Mouse (Mus musculus) ovary, adult 18-20 months (tissue): Measurements from ENCODE around the gene Galnt18.

Experiments used
- DNase-seq: peaks from one replicate; pipeline ENCODE4 v3.0.0; 2022; ENCODE audit warnings: low spot score, mixed read lengths

Galnt18 gene

GRCm38 (mm10) chr7:111483896-111484295 lies 295.9 kb downstream of the Galnt18 start:
- DNase-seq = no peak

- DNase-seq = no peak
These were observed 296.5 kb downstream of the Galnt18 start for GRCm38 (mm10) chr7:111483321-111483720.

- DNase-seq = no peak
These were observed 312.1 kb downstream of the Galnt18 start for GRCm38 (mm10) chr7:111467715-111468114.

GRCm38 (mm10) chr7:111466720-111467119 lies 313.1 kb downstream of the Galnt18 start:
- no peak for DNase-seq

DNA sequence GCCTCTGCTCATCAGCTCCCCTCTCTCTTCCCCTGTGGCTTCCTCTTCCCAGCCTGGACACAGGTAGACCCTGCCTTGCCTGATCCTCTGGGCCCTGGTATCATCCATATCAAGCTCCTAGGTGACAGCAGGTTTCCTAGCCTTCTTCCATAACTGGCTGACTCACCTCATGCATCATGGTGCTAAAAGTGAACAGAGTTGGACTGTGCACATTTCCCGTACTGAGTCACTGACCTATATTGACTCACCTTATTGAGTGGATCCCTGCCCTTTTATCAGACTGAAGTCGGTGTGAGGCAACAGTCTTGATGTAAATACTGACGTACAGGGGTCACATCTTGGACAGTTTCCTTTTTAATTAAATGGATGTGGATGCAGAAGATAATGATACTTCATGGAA lies 313.7 kb downstream of the Galnt18 start:
- DNase-seq = no peak

GRCm38 (mm10) chr7:111459716-111460115 lies 320.1 kb downstream of the Galnt18 start:
- DNase-seq = no peak

GRCm38 (mm10) chr7:111456007-111456406 lies 323.8 kb downstream of the Galnt18 start:
- no peak for DNase-seq

DNA sequence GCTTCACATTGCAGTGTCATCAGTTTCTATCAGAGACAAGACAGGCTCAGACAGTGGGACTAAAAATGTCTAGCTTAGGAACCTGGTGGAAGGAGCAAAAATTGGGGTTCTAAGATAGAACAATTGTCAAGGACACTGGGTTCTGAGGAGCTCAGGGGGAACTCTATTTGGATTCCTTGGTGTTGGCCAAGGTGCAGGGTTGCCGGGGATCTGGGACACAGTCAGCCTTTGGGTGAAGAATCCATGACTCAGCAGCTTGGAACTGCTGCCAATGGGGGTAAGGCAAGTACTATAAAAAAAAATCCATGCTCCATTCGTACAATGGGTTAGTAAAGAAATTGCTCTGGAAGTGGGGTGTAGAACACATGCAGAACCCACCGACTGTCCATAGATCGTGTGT lies 324.2 kb downstream of the Galnt18 start:
- no peak for DNase-seq

- DNase-seq = no peak
These were observed 327.8 kb downstream of the Galnt18 start for GRCm38 (mm10) chr7:111452000-111452399.

- no peak for DNase-seq
These were observed 329.3 kb downstream of the Galnt18 start for GRCm38 (mm10) chr7:111450286-111451095.

DNA sequence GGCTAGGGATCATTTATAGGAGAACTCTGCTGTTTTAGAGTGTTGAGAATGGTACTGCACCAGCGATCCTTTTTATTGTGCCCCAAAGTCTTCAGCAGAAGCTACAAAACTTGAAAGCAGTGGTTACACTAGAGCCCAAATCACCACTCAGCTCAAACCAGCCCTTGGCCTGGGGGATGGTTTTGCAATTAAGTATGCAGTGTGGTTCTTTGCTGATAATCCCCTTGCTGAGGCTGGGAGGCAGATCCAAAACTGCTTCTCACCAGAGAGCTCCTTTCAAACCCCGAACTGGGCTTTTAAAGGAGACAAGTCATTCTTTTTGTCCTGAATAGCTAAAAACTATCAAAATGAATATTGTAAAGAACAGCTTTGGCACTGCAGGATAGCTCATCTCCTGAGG lies 346.6 kb downstream of the Galnt18 start:
- no peak for DNase-seq

DNA sequence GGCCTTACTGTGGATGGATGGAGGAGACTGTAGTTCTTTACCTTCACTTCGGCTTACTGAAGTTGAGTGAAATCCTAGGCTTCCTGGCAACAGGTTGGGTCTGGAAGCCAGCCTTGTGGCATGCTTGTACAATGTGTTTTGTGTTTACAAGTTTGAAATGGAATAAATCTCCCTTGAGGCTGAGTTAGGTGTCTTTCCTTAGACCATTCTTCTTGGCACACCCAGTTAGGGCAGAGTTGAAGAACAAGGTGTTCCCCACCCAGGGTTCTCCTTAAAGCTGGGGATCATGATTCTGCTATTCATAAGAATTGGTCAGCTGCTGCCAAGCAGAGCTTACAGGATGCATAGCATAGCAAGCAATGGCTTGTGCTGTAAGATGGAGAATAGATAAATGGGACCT lies 352.4 kb downstream of the Galnt18 start:
- DNase-seq = no peak
